Mouse (Mus musculus): ENCODE data around the gene Grm4.

DNA sequence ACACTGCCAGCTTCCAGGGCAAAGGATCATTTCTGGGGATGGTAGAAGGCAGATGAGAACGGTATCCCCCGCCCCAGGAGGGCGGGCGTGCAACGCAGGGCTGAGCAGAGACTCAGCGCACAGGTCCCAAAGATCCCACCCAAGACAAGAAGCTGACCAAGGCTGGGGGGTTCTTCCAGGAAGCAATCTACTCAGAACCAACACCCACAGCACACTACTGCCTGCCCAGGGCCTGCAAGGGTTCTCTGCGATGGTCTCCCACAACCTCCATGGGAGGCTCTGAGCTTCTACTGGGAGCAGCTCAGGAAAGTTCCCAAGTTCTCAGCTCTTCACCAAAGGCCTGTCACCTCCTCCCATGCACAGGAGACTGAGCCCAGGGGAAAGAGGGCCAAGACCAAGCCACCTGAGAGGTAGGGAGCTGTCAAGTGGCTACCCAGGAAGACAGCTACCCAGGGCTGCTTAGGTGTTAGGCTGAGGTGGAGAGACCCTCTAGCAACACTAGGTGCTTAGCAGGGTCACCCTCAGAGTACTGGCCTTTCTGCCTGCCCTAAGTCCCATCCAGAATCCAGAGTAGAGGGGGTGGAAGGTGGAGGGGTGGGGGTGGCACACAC, 10.0 kb downstream of the Grm4 start:
- TF ChIP-seq CTCF (IDR thresholded peaks at IDR 0.05; ENCODE audit: low read depth, low read length) (no peak), POLR2A (IDR thresholded peaks at IDR 0.05; ENCODE audit: extremely low read depth, insufficient read depth, low read length) (no peak)

Data from liver, adult 2 months (tissue).